Mouse (Mus musculus) urinary bladder, postnatal 36 days (tissue): Measurements from ENCODE around the gene Fbxl18.

Experiments used
- DNase-seq, 2 experiments: peaks; one replicate each; pipeline ENCODE4 v3.0.0; 2022; ENCODE audit warnings: low spot score in 2 of 2, mixed read lengths in 1 of 2

The Fbxl18 gene

DNA sequence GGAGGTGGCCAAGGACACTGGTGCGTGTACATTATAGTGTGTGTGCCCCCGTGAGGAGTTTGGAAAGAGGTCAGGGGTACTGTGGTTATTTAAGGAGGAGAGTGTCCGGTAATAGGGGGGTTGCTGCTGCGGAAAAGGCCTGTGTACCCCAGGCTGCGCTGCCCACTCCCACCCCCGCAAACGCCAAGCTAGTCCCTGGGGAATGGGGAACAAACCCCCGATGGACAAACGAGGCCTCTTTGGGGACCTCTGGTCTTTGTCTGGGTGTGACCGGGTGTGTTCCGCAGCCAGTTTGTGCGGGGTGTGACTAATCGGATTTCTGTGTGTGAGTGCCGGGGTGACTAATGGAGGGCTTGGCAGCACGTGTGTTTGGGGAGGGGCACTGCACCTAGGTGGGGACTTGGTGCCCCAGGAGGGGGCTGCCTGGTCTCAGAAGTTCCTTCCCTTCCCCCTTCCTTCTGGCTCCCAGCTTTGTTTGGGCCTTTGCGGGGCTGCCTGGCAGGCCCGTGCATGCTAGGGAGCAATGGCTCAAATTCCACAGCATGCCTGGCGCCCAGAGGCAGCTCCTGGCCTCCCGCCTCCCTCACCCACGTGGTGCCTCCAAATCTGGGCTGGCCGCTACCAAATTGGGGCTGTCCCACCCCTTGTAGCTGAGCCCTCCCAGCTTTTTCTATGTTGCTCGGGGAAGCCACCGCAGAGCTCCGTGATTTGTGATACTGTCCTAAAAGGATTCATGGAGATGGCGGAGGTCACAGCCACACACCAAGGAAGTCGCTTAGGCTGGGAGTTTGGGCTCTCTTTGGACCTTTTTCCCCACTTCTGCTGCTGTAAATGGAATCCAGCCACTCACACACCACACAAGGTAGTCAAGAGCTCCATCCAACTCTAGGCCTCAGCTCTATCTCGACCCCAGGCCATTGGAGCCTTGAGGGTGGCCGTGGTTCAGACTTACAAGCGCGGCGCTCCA lies 71.8 kb downstream of the Fbxl18 start:
- DNase-seq, result peak; percentile 89 to 92

DNA sequence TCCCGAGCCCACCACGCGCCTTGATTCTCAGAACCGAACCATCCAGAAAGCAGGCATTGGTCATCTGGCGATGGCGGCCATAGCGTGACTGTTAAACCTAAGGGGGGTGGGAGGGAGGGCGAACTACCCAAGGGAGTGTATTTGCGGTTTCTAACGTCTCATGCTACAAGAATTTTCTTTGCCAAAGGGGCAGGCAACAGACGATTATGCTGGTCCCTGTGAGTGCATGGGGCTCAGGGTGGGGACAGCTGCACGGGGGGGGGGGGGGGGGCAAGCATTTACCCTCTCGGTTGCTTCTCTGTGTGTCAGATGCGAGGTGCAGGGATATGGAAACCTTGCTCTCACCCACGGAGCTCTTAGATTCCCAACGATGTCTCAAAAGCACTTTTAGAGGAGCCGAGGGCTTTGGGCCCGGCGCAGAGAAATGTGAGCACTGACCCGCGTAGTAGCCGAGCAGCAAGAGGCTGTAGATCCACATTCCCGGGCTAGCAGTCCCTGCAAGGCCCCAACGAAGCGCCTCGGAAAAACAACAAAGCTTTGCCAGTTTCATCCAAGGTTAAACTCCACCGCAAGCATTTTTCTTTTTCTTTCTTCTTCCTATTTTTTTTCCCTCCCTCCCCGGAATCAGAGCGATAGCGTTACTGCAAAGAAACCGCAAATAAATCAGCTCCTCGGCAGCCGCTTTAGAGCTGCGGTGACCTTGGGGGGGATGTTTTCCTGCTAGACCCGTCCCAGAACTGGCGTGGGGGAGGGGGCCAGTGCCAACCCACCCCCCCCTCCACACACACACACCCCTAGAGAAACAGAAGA lies 72.7 kb downstream of the Fbxl18 start:
- peak in 1 of 2 experiments; percentile 41 for DNase-seq

DNA sequence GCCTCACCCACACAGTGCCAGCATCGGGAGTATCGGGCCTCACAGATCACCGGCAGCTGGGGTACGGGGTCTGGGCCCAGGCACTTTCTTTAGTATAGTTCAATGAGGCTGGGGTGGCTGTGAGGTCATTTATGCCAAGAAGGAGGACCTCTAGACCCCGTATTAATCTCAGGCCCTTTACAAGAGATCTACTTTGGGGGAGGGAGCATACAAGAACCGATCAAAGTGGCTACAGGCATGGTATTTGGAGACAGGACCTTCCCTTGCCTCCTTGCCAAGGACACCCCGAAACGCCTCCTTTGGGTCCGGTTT lies 73.3 kb downstream of the Fbxl18 start:
- peak in 1 of 2 experiments; percentile 38 for DNase-seq

DNA sequence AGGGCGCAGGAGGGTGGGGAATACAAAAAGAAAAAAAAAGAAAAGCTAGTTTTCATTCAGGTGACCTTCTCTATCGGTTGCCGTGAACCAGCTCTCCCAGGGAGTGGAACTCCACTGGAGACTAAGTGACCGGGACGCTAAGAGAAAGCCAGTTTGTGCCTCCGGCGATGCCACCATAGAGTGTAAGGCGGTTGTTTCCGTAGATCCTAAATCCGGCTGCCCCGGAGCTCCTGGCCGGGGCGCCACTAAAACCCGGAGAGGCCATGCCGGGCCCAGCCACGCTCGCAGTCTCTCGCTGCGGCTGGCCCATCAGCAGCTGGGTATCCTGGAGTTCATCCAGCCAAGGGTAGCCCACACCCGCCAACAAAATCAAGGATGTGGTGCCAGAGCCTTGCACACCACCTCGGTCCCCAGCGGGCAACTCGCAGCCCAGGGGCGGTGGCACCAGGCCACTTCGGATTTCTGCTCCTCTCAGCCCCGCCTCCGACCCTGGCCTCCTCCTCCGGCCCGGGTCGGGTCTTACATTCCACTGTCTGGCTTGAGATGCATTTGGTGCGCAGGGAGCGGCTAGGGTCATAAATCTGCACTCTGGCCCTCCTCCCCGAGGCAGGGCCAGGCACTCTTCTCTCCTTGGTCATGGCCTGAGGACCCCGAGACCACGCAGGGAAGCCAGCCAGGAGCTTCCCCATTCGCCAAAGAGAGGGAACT lies 73.8 kb downstream of the Fbxl18 start:
- DNase-seq, result peak; percentile 89 to 92

DNA sequence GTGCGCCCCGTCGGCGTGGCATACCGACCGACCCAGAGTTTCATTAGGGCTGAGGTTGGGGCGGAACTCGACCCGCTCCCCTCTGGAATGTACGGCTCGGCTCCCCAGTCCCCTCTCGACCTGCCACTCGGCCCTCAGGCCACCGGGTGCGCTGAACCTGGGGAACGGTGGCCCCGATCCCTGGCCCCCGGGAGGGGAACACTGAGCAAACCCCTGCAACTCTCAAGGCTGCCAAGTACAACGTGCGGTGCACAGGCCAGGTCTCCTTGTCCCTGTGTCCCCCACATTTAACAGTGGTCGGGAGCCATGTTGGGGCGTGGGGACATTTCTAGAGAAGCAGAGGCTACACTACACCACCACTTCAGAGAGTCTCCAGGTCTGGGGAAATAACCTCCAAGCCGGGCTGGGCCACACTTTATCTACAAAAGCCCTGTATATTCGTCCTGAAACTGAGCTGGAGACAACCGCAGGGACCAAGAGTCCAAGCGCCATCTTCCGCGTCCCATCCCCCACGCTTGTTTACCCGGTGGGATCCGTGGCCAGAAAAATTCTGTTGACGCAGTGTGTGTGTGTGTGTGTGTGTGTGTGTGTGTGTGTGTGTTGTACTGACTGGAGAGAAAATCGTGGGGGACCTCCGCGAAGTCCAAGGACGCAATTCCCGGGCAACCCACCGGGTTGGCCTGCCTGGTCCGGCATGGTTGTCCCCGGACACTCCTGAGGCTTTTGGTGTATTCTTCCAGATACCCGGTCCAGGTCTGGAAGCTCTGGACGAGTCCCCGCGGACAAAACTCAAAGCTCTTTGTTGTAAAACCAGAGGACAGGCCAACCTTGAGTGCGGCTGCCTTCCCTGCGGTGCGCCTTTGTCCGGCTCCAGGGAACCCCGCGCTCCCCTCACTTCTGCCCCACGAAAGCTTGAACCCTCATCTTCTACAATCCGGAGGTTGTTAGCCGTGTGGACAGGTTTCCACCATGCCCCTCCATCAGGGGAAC lies 74.7 kb downstream of the Fbxl18 start:
- DNase-seq, result peak; percentile 71 to 77

DNA sequence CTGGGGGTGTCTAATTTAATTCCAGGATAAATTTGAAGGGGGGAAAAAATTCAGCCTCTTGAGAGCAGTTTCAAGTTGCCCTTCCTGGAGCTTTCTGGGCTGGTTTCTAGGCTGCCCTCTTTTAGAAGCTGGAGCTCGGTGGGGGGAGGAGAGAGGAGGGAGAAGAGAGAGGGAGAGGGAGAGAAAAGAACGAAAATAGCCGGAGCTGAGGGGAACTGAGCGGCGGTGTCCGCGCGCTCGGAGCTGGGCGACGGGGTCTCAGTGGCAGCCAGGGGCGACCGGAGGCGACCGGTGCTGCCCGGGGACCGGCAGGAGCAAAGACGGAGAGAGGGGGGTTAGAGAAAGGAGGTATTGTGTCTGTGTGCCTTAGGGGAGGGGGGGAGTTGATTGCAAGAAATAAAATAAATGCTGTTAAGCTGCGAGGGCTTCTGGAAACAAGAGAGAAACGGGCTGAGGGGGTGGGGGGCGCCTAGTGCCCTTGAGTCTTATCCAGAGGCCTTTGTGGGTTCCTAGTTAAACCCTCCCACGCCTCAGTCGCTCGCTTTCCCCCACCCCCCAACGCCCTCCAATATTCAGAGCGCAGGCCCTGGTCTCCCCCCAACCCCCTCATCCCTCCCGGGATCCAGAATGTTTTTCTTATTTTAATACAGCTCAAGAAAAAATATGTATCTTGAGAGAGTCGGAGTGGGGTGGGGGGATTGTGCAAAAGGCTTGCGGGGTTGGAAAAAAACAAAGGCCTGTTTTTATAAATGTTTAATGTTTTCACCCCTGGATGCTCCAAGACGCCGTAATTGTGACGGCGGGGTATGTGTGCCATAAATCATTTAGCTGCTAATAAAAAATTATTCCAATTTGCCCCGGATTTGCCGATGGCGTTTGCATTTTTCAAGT lies 75.6 kb downstream of the Fbxl18 start:
- peak in 1 of 2 experiments; percentile 45 for DNase-seq

DNA sequence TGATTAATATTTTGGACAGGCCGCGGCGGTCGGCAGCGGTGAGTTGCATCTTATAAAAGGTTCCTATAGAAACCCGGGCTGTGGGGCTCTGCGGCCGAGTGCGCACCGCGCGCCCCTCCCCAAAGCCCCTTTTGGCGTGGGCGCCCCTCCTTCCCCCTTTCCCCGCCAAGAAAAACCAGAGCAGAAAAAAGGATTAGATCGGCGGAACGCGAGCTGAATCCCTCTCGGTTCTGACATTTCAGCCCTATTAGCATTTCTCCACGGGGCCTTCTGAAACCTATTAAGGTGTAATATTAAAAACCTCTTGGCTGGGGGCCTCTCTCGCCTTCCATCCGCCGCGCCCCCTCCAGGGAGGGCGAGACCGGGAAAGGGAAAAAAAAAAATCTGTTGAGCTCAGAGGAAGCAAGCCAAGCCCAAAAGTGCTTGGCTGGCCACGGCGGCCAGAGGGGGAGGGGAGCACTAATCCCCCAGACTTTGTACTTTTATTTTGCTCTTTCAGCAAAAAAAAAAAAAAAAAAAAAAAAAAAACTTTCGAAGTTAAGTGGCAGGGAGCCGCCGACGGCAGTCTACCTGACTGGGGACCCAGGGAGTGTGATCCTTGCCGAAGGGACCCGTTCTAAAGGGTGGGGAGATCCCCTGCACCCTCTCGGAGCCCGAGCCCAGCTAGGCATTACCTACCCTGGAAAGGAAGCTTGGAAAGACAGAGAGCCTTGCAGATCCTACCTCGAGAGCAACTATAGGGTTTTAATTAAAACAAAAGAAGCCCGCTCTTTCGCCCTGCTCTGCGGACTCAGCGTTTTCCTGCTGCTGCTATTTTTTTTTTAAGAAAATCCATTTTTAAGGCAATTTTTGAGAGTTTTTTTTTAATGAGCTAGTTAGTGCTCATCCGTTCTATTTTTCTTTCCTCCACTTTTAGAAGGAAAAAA lies 76.5 kb downstream of the Fbxl18 start:
- DNase-seq, result peak; percentile 59 to 77

DNA sequence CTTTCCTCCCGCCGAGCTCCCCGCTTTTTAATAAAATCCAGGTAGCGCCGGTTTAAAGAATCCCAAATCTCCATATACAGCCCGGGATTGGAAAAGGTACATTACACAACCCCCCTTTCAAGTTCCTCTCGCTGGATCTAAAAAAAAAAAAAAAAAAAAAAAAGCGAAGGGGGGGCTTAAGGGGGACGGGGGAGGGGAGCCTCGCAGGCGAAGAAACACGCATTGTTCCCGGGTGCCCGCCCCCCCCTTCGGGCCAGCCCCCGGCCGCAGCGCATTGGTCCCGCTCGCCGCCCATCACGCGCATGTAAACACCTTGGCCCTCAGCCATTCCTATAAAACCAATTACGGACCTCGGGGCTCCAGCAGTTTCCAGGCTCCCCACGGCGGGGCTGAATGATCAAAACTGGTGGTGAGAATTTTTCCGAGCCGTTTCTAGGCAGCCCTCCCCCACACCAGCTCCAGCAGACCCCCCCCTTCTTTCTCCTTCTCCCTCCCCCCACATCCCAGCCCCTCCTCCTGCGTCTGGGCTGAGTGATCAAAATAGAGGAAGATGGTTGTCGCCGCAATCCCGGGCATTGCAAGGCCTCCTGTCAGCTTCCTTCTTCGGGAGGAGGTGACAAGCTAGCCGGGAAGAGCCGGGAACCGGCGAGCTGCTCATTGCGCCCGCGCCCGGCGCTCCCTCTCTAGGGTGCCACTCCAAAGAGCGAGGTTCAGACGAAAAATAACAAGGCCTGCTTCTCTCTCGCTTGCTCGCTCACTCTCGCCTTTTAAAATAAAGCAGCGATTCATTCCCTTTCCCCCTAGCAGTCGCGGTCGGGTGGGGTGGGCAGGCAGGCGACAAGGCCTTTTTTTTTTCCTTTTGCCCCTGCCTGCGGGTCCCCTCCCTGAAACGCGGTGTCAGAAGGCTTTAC lies 77.4 kb downstream of the Fbxl18 start, which contains the start of gene Tnrc18:
Tnrc18 (minus strand) TSS at position 139 of the 911 bp plus-strand sequence.
- peak; percentile 98 to 99 for DNase-seq
